Mouse (Mus musculus) hindbrain, embryonic 16.5 days (tissue): ENCODE data around the gene Gm21312. TPM values are rescaled to one million over a fixed set of nuclear protein-coding genes. Genes with fewer than 3 reads are reported as not detected.

ENCODE experiments used
- ATAC-seq: fragments of 200-750 bp; cut with Nextera tagmentation; 2 replicates; pipeline ENCODE4 v1.8.0; 2017; ENCODE audit warnings: moderate TSS enrichment, moderate library complexity
- H3K27ac ChIP-seq: fragments of 300-500 bp; sonication (generic); 2 replicates; pipeline ENCODE4 v1.5.1; 2014; ENCODE audit warnings: low read depth, mild to moderate bottlenecking, control low read depth, low read length, moderate library complexity
- H3K27me3 ChIP-seq: fragments of 300-500 bp; sonication (generic); replicated peaks from 2 replicates; pipeline ENCODE4 v1.6.1; 2014; ENCODE audit warnings: low read length; ENCODE audit not compliant: control insufficient read depth, insufficient read depth
- H3K36me3 ChIP-seq: fragments of 300-500 bp; sonication (generic); 2 replicates; pipeline ENCODE4 v1.6.1; 2014; ENCODE audit warnings: mild to moderate bottlenecking, low read length, moderate library complexity, mixed read lengths; ENCODE audit not compliant: control insufficient read depth, insufficient read depth
- H3K4me1 ChIP-seq: fragments of 300-500 bp; sonication (generic); 2 replicates; pipeline ENCODE4 v1.6.1; 2014; ENCODE audit warnings: low read depth, low read length; ENCODE audit not compliant: control insufficient read depth, insufficient read depth
- H3K4me2 ChIP-seq: fragments of 300-500 bp; sonication (generic); 2 replicates; pipeline ENCODE4 v1.6.1; 2014; ENCODE audit warnings: mild to moderate bottlenecking, low read length, control low read depth, moderate library complexity
- H3K4me3 ChIP-seq: fragments of 300-500 bp; sonication (generic); 2 replicates; pipeline ENCODE4 v1.5.1; 2014; ENCODE audit warnings: mild to moderate bottlenecking, low read length, control low read depth, moderate library complexity
- H3K9ac ChIP-seq: fragments of 300-500 bp; sonication (generic); 2 replicates; pipeline ENCODE4 v1.6.1; 2014; ENCODE audit warnings: low read depth, mild to moderate bottlenecking, control low read depth, low read length, moderate library complexity
- H3K9me3 ChIP-seq: fragments of 300-500 bp; sonication (generic); 2 replicates; pipeline ENCODE4 v1.6.1; 2014; ENCODE audit warnings: mild to moderate bottlenecking, low read length, moderate library complexity; ENCODE audit not compliant: control insufficient read depth
- WGBS: fragments of 180-500 bp; shearing (Covaris S2); extraction: QIAGEN DNeasy Blood & Tissue Kit; methylation state at CpG from one replicate; pipeline ENCODE4 v1.1.7; 2014; 5-methylcytosine and 5-hydroxymethylcytosine counted together
- polyA plus RNA-seq: library from polyadenylated mRNA; unstranded; fragments of >200 nt; fragmentation: Nextera tagmentation; extraction: Ambion mirVana; gene quantifications from 2 replicates; pipeline ENCODE4 v1.2.1, GENCODE M21; 2015

The Gm21312 gene
- polyA plus RNA-seq, 1 experiment from 2014 or later: not detected

DNA sequence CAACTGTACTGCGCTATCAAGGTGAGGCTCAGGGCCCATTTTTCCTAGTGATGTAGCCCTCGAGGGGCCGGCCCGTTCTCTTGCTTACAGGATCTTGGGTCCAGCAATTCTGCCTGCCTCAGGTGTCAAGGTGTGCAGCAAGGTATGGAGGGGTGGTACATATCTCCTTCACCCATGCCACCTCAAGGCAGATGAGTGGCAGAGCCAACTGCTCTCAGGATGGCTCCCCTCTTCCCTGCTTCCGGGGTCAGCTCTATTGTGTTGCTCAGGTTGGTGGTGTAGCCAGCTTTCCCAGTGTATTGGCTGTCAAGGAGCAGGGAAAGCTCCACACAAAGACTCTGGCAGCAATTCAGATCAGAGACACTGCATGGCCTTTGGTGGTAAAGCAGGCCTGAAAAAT is 37.7 kb downstream of the Gm21312 start:
- Histone ChIP-seq H3K4me1 (no peaks in the 10 kb centered on the region), H3K9ac (no peak overlapping the region), H3K36me3 (no peaks in the 10 kb centered on the region), H3K27me3 (no peaks in the 10 kb centered on the region), H3K27ac (no peak overlapping the region), H3K4me3 (no peak overlapping the region), H3K4me2 (no peak overlapping the region), H3K9me3 (no peaks in the 10 kb centered on the region)
- ATAC-seq: no peak
- WGBS: 90% methylated on average over 5 of the region's 5 CpGs

DNA sequence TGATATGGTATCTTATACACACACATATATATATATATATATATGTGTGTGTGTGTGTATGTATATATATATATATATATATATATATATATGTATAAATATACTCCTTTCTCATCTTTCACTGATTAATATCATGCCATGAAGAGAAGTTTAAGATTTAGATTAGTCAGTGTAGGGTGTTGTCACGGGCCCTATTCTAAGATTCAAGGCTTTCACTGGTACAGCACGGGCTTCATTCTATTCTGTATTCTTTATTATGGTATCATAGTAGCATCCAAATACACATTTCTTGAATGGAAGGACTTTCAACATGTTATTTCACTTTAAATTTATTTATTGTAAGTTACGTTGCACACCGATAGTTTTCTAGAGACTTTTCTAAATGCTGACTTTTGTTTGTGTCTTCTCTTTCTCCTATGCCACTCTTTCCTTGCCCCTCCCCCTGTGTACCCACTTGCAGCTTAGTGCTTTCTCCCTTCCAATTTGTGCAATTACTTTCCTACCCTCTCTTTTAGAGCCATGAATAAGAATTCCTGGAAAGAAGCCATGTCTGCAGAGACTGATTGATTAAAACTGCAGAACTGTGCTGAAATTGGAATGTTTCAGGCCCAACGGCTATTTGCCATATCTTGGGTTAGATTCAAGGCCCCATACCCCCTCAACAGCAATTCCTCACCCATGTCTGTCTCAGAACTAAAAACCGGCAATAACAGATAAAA is 43.6 kb downstream of the Gm21312 start:
- no peak overlapping the region for H3K4me2 ChIP-seq
- H3K36me3 ChIP-seq: no peaks in the 10 kb centered on the region
- H3K9ac ChIP-seq: no peak overlapping the region
- no peak for ATAC-seq
- 82% methylated on average over 6 of the region's 6 CpGs for WGBS
- no peaks in the 10 kb centered on the region for H3K4me1 ChIP-seq
- H3K4me3 ChIP-seq: no peak overlapping the region
- H3K9me3 ChIP-seq: no peaks in the 10 kb centered on the region
- no peaks in the 10 kb centered on the region for H3K27me3 ChIP-seq
- no peak overlapping the region for H3K27ac ChIP-seq

Other genes starting within 250 kb of the Gm21312 start
- gene Gm21293, start 34.0 kb upstream of the Gm21312 start, polyA plus RNA-seq: not detected in 2 replicates
- not detected in 2 replicates for gene Gm6763, start 25.5 kb upstream of the Gm21312 start, polyA plus RNA-seq
- not detected in 2 replicates for gene Gm8764, start 17.0 kb upstream of the Gm21312 start, polyA plus RNA-seq
- not detected in 2 replicates for gene Gm21304, start 8.5 kb upstream of the Gm21312 start, polyA plus RNA-seq
- gene Gm20765, start 8.5 kb downstream of the Gm21312 start, polyA plus RNA-seq: not detected in 2 replicates
- not detected in 2 replicates for gene Gm4340, start 17.0 kb downstream of the Gm21312 start, polyA plus RNA-seq